Mouse (Mus musculus) midbrain, postnatal 0 days (tissue): Measurements from ENCODE around the gene Tut7. TPM values are rescaled to one million over a fixed set of nuclear protein-coding genes. Genes with fewer than 3 reads are reported as not detected.

ENCODE experiments used
- polyA plus RNA-seq: library from polyadenylated mRNA; unstranded; fragments of >200 nt; fragmentation: Nextera tagmentation; extraction: Ambion mirVana; gene quantifications from 2 replicates; pipeline ENCODE4 v1.2.1, GENCODE M21; 2015
- total RNA-seq: library from RNA; depleted of rRNA; stranded (reverse); fragments of >200 nt; gene quantifications from 2 replicates; pipeline ENCODE4 v1.2.3, GENCODE M21; 2014; rRNA removed

The Tut7 gene
- total and polyA plus RNA-seq, 2 experiments from 2014 or later = 33.7 to 37.3 TPM

Other genes starting within 250 kb of the Tut7 start
- 125 and 129 TPM in 2 replicates for gene Agtpbp1, start 237.9 kb downstream of the Tut7 start, total RNA-seq
- 70.8 and 74.0 TPM in 2 replicates for gene Agtpbp1, start 237.9 kb downstream of the Tut7 start, polyA plus RNA-seq
- 47.2 and 72.9 TPM in 2 replicates for gene Naa35, start 237.9 kb downstream of the Tut7 start, total RNA-seq
- gene Naa35, start 237.9 kb downstream of the Tut7 start, polyA plus RNA-seq = 109 and 117 TPM in 2 replicates
- 13.0 and 17.1 TPM in 2 replicates for gene Golm1, start 147.3 kb downstream of the Tut7 start, total RNA-seq
- gene Golm1, start 147.3 kb downstream of the Tut7 start, polyA plus RNA-seq = 13.0 and 15.3 TPM in 2 replicates
- not detected in 2 replicates for gene 4921517D22Rik, start 129.0 kb downstream of the Tut7 start, total RNA-seq
- gene 4921517D22Rik, start 129.0 kb downstream of the Tut7 start, polyA plus RNA-seq = not detected in 2 replicates
- not detected in 2 replicates for gene Spata31d1a, start 112.8 kb downstream of the Tut7 start, total RNA-seq
- not detected in 2 replicates for gene Spata31d1a, start 112.8 kb downstream of the Tut7 start, polyA plus RNA-seq
- gene Spata31d1b, start 110.9 kb downstream of the Tut7 start, total RNA-seq = 0.27 TPM in 1 of 2 replicates, not detected in the other
- 0.05 TPM in 1 of 2 replicates, not detected in the other for gene Spata31d1b, start 110.9 kb downstream of the Tut7 start, polyA plus RNA-seq
- 0.14 TPM in 1 of 2 replicates, not detected in the other for gene Spata31d1d, start 91.4 kb downstream of the Tut7 start, total RNA-seq
- gene Spata31d1d, start 91.4 kb downstream of the Tut7 start, polyA plus RNA-seq = not detected in 2 replicates
- 0.66 and 1.8 TPM in 2 replicates for gene 1700014D04Rik, start 76.4 kb downstream of the Tut7 start, total RNA-seq
- 0.35 and 0.36 TPM in 2 replicates for gene 1700014D04Rik, start 76.4 kb downstream of the Tut7 start, polyA plus RNA-seq
- gene Isca1, start 53.3 kb downstream of the Tut7 start, total RNA-seq = 90.5 and 94.0 TPM in 2 replicates
- gene Isca1, start 53.3 kb downstream of the Tut7 start, polyA plus RNA-seq = 156 and 159 TPM in 2 replicates
- gene Gm49354, start 40.9 kb downstream of the Tut7 start, total RNA-seq = not detected in 2 replicates
- gene Gm49354, start 40.9 kb downstream of the Tut7 start, polyA plus RNA-seq = not detected in 2 replicates